Mouse (Mus musculus): ENCODE data around the gene Cd46.

- no peak for TF ChIP-seq ZC3H11A (IDR thresholded peaks at IDR 0.05; ENCODE audit: borderline replicate concordance, low read depth, low read length)
- no peak for TF ChIP-seq CHD2 (IDR thresholded peaks at IDR 0.05; ENCODE audit: low read depth, low read length)
- no peak for TF ChIP-seq HCFC1 (IDR thresholded peaks at IDR 0.05; ENCODE audit: borderline replicate concordance, insufficient read depth, low read length)
- TF ChIP-seq MAFK (IDR thresholded peaks at IDR 0.05; ENCODE audit: insufficient read depth, low read depth, low read length): no peak
- TF ChIP-seq ZNF384 (IDR thresholded peaks at IDR 0.05; ENCODE audit: low read depth, low read length): no peak
Measured at GRCm38 (mm10) chr1:195131675-195132015, 39.6 kb upstream of the Cd46 start.

Data from ES-E14 (cell line).